Mouse (Mus musculus) brain, embryonic 14.5 days (tissue): ENCODE measurements around the gene Hoxd8.

Experiments
- CTCF ChIP-seq: fragments of 200-500 bp; IDR thresholded peaks from 2 replicates; pipeline ENCODE4 v1.5.1; 2012; ENCODE audit warnings: inconsistent platforms, mild to moderate bottlenecking, moderate library complexity, borderline replicate concordance; ENCODE audit not compliant: insufficient read depth, insufficient read length; ENCODE audit errors: extremely low read depth
- POLR2A ChIP-seq: fragments of 200-500 bp; IDR thresholded peaks from 2 replicates; pipeline ENCODE4 v1.6.1; 2012; ENCODE audit warnings: mild to moderate bottlenecking, inconsistent platforms, borderline replicate concordance; ENCODE audit not compliant: poor library complexity, insufficient read depth, insufficient read length, severe bottlenecking; ENCODE audit errors: extremely low read depth

DNA sequence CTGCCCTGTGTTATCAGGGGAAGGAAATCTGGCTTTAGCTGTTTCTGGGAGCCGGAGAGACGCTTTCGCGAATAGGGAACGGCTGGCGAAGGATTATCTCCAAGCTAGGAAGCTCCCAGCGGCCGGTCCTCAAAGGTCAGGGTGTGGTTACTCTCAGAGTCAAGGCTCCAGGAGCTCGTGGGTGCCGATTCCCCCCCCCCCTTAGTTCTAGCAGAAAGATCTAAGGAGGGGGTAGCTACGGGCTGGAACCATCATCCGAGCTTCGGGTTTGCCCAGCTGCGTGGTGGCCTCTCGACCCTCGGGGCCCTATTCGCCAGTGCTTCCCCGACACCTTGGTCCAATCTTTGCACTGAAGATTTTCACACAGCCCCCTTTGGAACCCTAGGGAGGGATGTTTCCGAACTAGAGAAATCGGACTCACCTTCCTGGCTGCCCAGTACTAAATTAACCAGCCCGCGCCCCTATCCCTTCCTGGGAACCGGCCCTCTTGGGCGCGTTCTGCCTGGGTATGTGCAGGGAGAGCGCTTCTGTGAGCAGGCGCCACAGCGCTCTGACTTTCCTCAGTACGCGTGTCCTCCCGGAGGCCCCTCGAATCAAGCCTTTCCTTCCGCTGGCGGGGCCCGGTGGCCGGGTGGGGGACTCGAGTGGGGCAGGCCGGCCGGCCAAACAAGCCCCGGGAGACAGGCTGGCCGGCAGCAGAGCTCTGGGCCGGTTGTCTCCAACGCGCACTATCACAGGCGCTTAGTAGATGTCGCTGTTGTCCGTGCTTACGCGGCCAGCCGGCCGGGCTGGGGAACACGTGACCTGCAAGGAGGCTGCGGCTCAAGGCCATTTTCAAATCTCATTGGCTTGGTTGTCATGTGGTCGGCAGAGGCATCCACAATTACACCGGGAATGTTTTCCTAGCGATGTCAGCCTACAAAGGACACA, 13.1 kb upstream of the Hoxd8 start, which contains the start of gene Hoxd10:
- TF ChIP-seq POLR2A (no peak), CTCF (peak; percentile 46)
